8 mouse cellular contexts compared by ENCODE assay signal in the genomic region with DNA sequence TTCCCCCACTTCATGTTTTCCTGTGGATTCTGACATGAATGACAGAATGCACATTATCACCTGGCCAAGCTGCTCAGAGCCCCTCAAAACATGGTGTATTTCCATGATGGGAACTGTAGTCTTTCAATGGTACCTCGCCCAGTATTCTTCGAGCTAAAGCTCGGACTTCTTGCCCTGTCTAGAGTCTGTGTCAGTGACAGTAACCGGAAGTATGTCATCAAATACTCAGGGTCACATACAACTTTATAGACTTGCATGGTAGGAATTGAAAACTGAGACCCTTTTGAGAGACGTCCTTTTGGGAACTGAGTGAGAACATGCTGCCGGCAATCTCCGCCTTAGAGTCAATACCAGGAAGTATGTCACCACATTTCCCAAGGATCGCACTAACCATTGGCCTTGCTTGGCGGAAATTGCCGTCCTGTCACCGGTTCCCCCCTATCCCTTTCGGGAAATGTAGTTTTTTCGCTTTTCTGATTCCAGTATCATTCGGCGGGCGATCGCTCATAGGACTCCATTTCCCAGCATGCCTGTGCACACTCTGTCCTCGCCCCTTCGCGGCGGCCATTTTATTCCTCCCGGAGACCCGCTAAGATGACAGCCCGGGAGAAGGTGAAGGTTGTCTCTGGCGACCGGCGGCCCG. TPM values are rescaled to one million over a fixed set of nuclear protein-coding genes. Genes with fewer than 3 reads are reported as not detected.
DNase-seq lines count a peak whose midpoint lies in the region; ATAC-seq and TF ChIP-seq lines count a peak whose summit lies in the region.

Gene Fem1a (plus strand): TSS at position 572 of the 643 bp plus-strand sequence.

- TF ChIP-seq CTCF in C2C12 (IDR thresholded peaks at IDR 0.05; ENCODE audit: control insufficient read depth, insufficient read depth, insufficient read length) = no peak
- no peak for TF ChIP-seq CTCF in brain, embryonic 14.5 days (IDR thresholded peaks at IDR 0.05; ENCODE audit: borderline replicate concordance, extremely low read depth, insufficient read depth, insufficient read length)
- no peak for TF ChIP-seq CTCF in liver, adult 2 months (IDR thresholded peaks at IDR 0.05; ENCODE audit: low read depth, low read length)

- H3K36me3 ChIP-seq in C2C12 (ENCODE audit: control insufficient read depth, insufficient read depth) = peaks cover 31% of the 10 kb centered on the region
- peaks cover 41% of the 10 kb centered on the region for H3K36me3 ChIP-seq in erythroblast, embryonic 14.5 days (ENCODE audit: control insufficient read depth)
- H3K36me3 ChIP-seq in heart, embryonic 11.5 days (ENCODE audit: control insufficient read depth, insufficient read depth, low read length) = peaks cover 11% of the 10 kb centered on the region
- H3K36me3 ChIP-seq in kidney, embryonic 16.5 days (ENCODE audit: insufficient read depth, low read length) = peaks cover 28% of the 10 kb centered on the region
- peaks cover 17% of the 10 kb centered on the region for H3K36me3 ChIP-seq in liver, adult 2 months (ENCODE audit: control insufficient read depth, insufficient read depth, low read length)
- H3K36me3 ChIP-seq in myocyte (ENCODE audit: control insufficient read depth, insufficient read depth) = peaks cover 7% of the 10 kb centered on the region
- peaks cover 4% of the 10 kb centered on the region; the same call in 1 of the 2 replicates for H3K36me3 ChIP-seq in splenic B cell, adult 2 months (ENCODE audit: control insufficient read depth, insufficient read depth, low read length, poor library complexity, severe bottlenecking)

- under 1% methylated on average over 28 of the region's 28 CpGs for WGBS in heart, embryonic 11.5 days (ENCODE audit: insufficient replicate concordance)
- WGBS in kidney, embryonic 16.5 days = under 1% methylated on average over 28 of the region's 28 CpGs
- WGBS in liver, adult 2 months = 0% methylated on average over 28 of the region's 28 CpGs

- H3K4me3 ChIP-seq in C2C12 (ENCODE audit: insufficient read depth, poor library complexity, severe bottlenecking) (peak within 1 kb of the TSS; percentile 57), myocyte (peak within 1 kb of the TSS; percentile 50)
- peak within 1 kb of the TSS; percentile 78 for H3K4me3 ChIP-seq in erythroblast, embryonic 14.5 days (replicated peaks)
- H3K4me3 ChIP-seq in heart, embryonic 11.5 days (ENCODE audit: low read depth, low read length) = peak within 1 kb of the TSS; percentile 74
- H3K4me3 ChIP-seq in kidney, embryonic 16.5 days (ENCODE audit: low read length) = peak within 1 kb of the TSS; percentile 74
- H3K4me3 ChIP-seq in liver, adult 2 months (ENCODE audit: insufficient read depth, low read depth, low read length) = peak within 1 kb of the TSS; percentile 94

- H3ac ChIP-seq in C2C12 (ENCODE audit: control insufficient read depth, insufficient read length, low read depth) = peak within 1 kb of the TSS; percentile 70
- peak within 1 kb of the TSS; percentile 80 for H3ac ChIP-seq in myocyte (ENCODE audit: control insufficient read depth, insufficient read length)

- peaks cover 51% of the 10 kb centered on the region for H3K4me1 ChIP-seq in erythroblast, embryonic 14.5 days (ENCODE audit: control insufficient read depth)
- peaks cover 27% of the 10 kb centered on the region for H3K4me1 ChIP-seq in heart, embryonic 11.5 days (ENCODE audit: control insufficient read depth, insufficient read depth, low read length)
- peaks cover 31% of the 10 kb centered on the region for H3K4me1 ChIP-seq in kidney, embryonic 16.5 days (ENCODE audit: insufficient read depth, low read length)
- peaks cover 28% of the 10 kb centered on the region for H3K4me1 ChIP-seq in liver, adult 2 months (ENCODE audit: control insufficient read depth, insufficient read depth, low read length)

- H3K9me3 ChIP-seq in erythroblast, embryonic 14.5 days (ENCODE audit: control insufficient read depth, low read length) = no peaks in the 10 kb centered on the region
- H3K9me3 ChIP-seq in heart, embryonic 11.5 days (replicated peaks; ENCODE audit: control insufficient read depth, low read length) = no peaks in the 10 kb centered on the region
- no peaks in the 10 kb centered on the region for H3K9me3 ChIP-seq in kidney, embryonic 16.5 days (ENCODE audit: low read length)

- peaks cover 36% of the 10 kb centered on the region for H3K79me3 ChIP-seq in C2C12 (ENCODE audit: low read depth)

- peak within 1 kb of the TSS; percentile 97 for H3K4me2 ChIP-seq in heart, embryonic 11.5 days
- H3K4me2 ChIP-seq in kidney, embryonic 16.5 days (replicated peaks; ENCODE audit: low read depth, low read length) = peak within 1 kb of the TSS; percentile 90
- H3K4me2 ChIP-seq in myocyte (ENCODE audit: low read depth) = peak within 1 kb of the TSS; percentile 98

- peak within 1 kb of the TSS; percentile 74 for H3K9ac ChIP-seq in heart, embryonic 11.5 days (ENCODE audit: low read depth, low read length)
- H3K9ac ChIP-seq in kidney, embryonic 16.5 days (replicated peaks; ENCODE audit: low read length) = peak within 1 kb of the TSS; percentile 73
- peak within 1 kb of the TSS; percentile 87 for H3K9ac ChIP-seq in liver, adult 2 months (ENCODE audit: low read depth, low read length)

- H3K27ac ChIP-seq in heart, embryonic 11.5 days (ENCODE audit: low read depth, low read length) = peak within 1 kb of the TSS; percentile 94
- peak within 1 kb of the TSS; percentile 97 for H3K27ac ChIP-seq in kidney, embryonic 16.5 days (ENCODE audit: low read length)
- H3K27ac ChIP-seq in liver, adult 2 months (replicated peaks; ENCODE audit: insufficient read depth, low read depth, low read length) = peak within 1 kb of the TSS; percentile 92

- peaks cover 48% of the 10 kb centered on the region for H3K79me2 ChIP-seq in C2C12 (ENCODE audit: control insufficient read depth, insufficient read depth)
- peaks cover 32% of the 10 kb centered on the region for H3K79me2 ChIP-seq in liver, adult 2 months (ENCODE audit: control insufficient read depth, insufficient read depth, low read length)
- peaks cover 36% of the 10 kb centered on the region for H3K79me2 ChIP-seq in myocyte (ENCODE audit: control insufficient read depth, insufficient read depth)

- TF ChIP-seq POLR2A in brain, embryonic 14.5 days (IDR thresholded peaks at IDR 0.05; ENCODE audit: borderline replicate concordance, extremely low read depth, insufficient read depth, insufficient read length, poor library complexity, severe bottlenecking) = no peak
- 0 out of 2 replicates have a peak, but pooled peaks have one; percentile 41 for TF ChIP-seq POLR2A in liver, adult 2 months (IDR thresholded peaks at IDR 0.05; ENCODE audit: extremely low read depth, insufficient read depth, low read length)
- TF ChIP-seq POLR2A in myocyte (IDR thresholded peaks at IDR 0.05; ENCODE audit: insufficient read length, low read depth) = no peak

- H3K27me3 ChIP-seq in C2C12 (ENCODE audit: control insufficient read depth, insufficient read depth, insufficient read length) = no peaks in the 10 kb centered on the region
- H3K27me3 ChIP-seq in erythroblast, embryonic 14.5 days (ENCODE audit: control insufficient read depth) = no peaks in the 10 kb centered on the region
- H3K27me3 ChIP-seq in heart, embryonic 11.5 days (ENCODE audit: control insufficient read depth, insufficient read depth, low read length) = no peaks in the 10 kb centered on the region
- no peaks in the 10 kb centered on the region for H3K27me3 ChIP-seq in kidney, embryonic 16.5 days (ENCODE audit: insufficient read depth, low read length)
- no peaks in the 10 kb centered on the region for H3K27me3 ChIP-seq in liver, adult 2 months (ENCODE audit: control insufficient read depth, insufficient read depth, low read length)
- H3K27me3 ChIP-seq in myocyte (ENCODE audit: control insufficient read depth, insufficient read depth, insufficient read length) = no peaks in the 10 kb centered on the region
- H3K27me3 ChIP-seq in splenic B cell, adult 2 months (ENCODE audit: control insufficient read depth, insufficient read depth, low read length, poor library complexity, severe bottlenecking) = no peaks in the 10 kb centered on the region

- ATAC-seq in heart, embryonic 11.5 days (replicated peaks; ENCODE audit: insufficient number of reproducible peaks, low FRiP score, low TSS enrichment) = peak; percentile 89
- ATAC-seq in kidney, embryonic 16.5 days (ENCODE audit: low FRiP score, low TSS enrichment) = peak; percentile 92

- DNase-seq in brain, embryonic 14.5 days (ENCODE audit: low read depth) = peak; percentile 100
- DNase-seq in liver, adult 2 months (ENCODE audit: extremely low read depth, low read depth, low spot score) = peak; percentile 98
- peak; percentile 98 for DNase-seq in splenic B cell, adult 2 months (ENCODE audit: low read depth, low spot score)

TF ChIP-seq in C2C12, 6 proteins besides CTCF, POLR2A, EP300 and RAD21:
- TF ChIP-seq MYOG (IDR thresholded peaks at IDR 0.05; ENCODE audit: control insufficient read depth, extremely low read depth, insufficient read length) (no peak), MAX (IDR thresholded peaks at IDR 0.05) (no peak), USF1 (IDR thresholded peaks at IDR 0.05; ENCODE audit: low read depth) (peak; percentile 21), MYOD1 (IDR thresholded peaks at IDR 0.05; ENCODE audit: control insufficient read depth, insufficient read length, low read depth) (no peak)

TF ChIP-seq in myocyte, 11 proteins besides CTCF, POLR2A, EP300 and RAD21:
- TF ChIP-seq MAX (IDR thresholded peaks at IDR 0.05; ENCODE audit: low read depth) = peak; percentile 2
- no peak for TF ChIP-seq TCF12 (IDR thresholded peaks at IDR 0.05; ENCODE audit: insufficient read depth, poor library complexity, severe bottlenecking)

RNA-seq across cellular contexts. Expression of gene Fem1a, which starts in this region (rescaled TPM):
- 18.1 TPM for polyA plus RNA-seq in C2C12 (2012; fragmentation: generic; extraction: Trizol)
- 27.0 and 31.0 TPM in 2 replicates for polyA plus RNA-seq in brain, embryonic 14.5 days (2012; rRNA removed)
- polyA plus RNA-seq in erythroblast, embryonic 14.5 days (2012) = 0.64 and 0.80 TPM in 2 replicates
- 17.9 and 19.3 TPM in 2 replicates for polyA plus RNA-seq in heart, embryonic 11.5 days (2014; fragmentation: Nextera tagmentation; extraction: Ambion mirVana)
- 14.6 and 15.8 TPM in 2 replicates for polyA plus RNA-seq in kidney, embryonic 16.5 days (2015; fragmentation: Nextera tagmentation; extraction: Ambion mirVana)
- 11.5 and 12.1 TPM in 2 replicates for total RNA-seq in liver, adult 2 months (2014; rRNA removed)
- polyA plus RNA-seq in liver, adult 2 months (2012; rRNA removed) = 16.6 and 18.9 TPM in 2 replicates
- polyA plus RNA-seq in myocyte (2012; fragmentation: generic; extraction: Trizol) = 43.6 TPM

Comparison
In these comparisons a context has a peak if more than half of its experiments do, and no peak if none do; other contexts are left out.
1. Peak in every context shown above with its lines: DNase-seq, ATAC-seq, H3K4me3 ChIP-seq and H3K27ac ChIP-seq.